Mouse (Mus musculus): ENCODE data around the gene Nfe2l2.

- no peak for TF ChIP-seq TAL1 (IDR thresholded peaks at IDR 0.05; ENCODE audit: low read length)
- TF ChIP-seq GATA1 (IDR thresholded peaks at IDR 0.05; ENCODE audit: low read length): no peak
Measured at GRCm38 (mm10) chr2:75706435-75706834, 2.0 kb upstream of the Nfe2l2 start.

Data from erythroblast, embryonic 14.5 days (primary cell).